Mouse (Mus musculus) MEL (cell line): ENCODE results near the gene Cyb5r1.

Experiments
- E2F4 ChIP-seq: IDR thresholded peaks from 2 replicates; pipeline ENCODE4 v1.6.1; 2011; ENCODE audit warnings: low read depth, low read length, improper control_type of control experiment, borderline replicate concordance
- GABPA ChIP-seq: IDR thresholded peaks from 2 replicates; pipeline ENCODE4 v1.6.1; 2012; ENCODE audit warnings: low read depth, mild to moderate bottlenecking, inconsistent platforms, low read length, improper control_type of control experiment, moderate library complexity
- GATA1 ChIP-seq: IDR thresholded peaks from 2 replicates; pipeline ENCODE4 v1.6.1; 2011; ENCODE audit warnings: low read depth, low read length, improper control_type of control experiment
- KAT2A ChIP-seq: conservative IDR thresholded peaks from 2 replicates; pipeline ENCODE4 v1.6.1; 2012; ENCODE audit warnings: low read depth, low read length, improper control_type of control experiment, inconsistent platforms
- MAX ChIP-seq: IDR thresholded peaks from 2 replicates; pipeline ENCODE4 v1.6.1; 2011; ENCODE audit warnings: low read length, improper control_type of control experiment
- POLR2A ChIP-seq, 2 experiments: IDR thresholded peaks; 2 replicates each; pipeline ENCODE4 v1.6.1; 2011 to 2012; ENCODE audit warnings: low read length in 2 of 2, mild to moderate bottlenecking in 2 of 2, control low read depth in 1 of 2, improper control_type of control experiment in 1 of 2, low read depth in 1 of 2, moderate library complexity in 1 of 2; ENCODE audit not compliant: control insufficient read depth in 1 of 2, insufficient read depth in 1 of 2, poor library complexity in 1 of 2
- POLR2AphosphoS2 ChIP-seq: IDR thresholded peaks from 2 replicates; pipeline ENCODE4 v1.6.1; 2011; ENCODE audit warnings: low read length, improper control_type of control experiment
- RAD21 ChIP-seq: IDR thresholded peaks from 2 replicates; pipeline ENCODE4 v1.6.1; 2011; ENCODE audit warnings: mild to moderate bottlenecking, low read depth, low read length, improper control_type of control experiment
- TAL1 ChIP-seq: IDR thresholded peaks from 2 replicates; pipeline ENCODE4 v1.6.1; 2012; ENCODE audit warnings: mild to moderate bottlenecking, inconsistent platforms, low read length, moderate library complexity, mixed read lengths
- TCF12 ChIP-seq: IDR thresholded peaks from 2 replicates; pipeline ENCODE4 v1.6.1; 2014; ENCODE audit warnings: low read depth, mild to moderate bottlenecking, inconsistent platforms, low read length, improper control_type of control experiment, moderate library complexity
- USF1 ChIP-seq: IDR thresholded peaks from 2 replicates; pipeline ENCODE4 v1.6.1; 2014; ENCODE audit warnings: low read depth, mild to moderate bottlenecking, inconsistent platforms, low read length, improper control_type of control experiment, moderate library complexity
- ZNF384 ChIP-seq: IDR thresholded peaks from 2 replicates; pipeline ENCODE4 v1.6.1; 2012; ENCODE audit warnings: low read depth, mild to moderate bottlenecking, inconsistent platforms, low read length, improper control_type of control experiment

DNA sequence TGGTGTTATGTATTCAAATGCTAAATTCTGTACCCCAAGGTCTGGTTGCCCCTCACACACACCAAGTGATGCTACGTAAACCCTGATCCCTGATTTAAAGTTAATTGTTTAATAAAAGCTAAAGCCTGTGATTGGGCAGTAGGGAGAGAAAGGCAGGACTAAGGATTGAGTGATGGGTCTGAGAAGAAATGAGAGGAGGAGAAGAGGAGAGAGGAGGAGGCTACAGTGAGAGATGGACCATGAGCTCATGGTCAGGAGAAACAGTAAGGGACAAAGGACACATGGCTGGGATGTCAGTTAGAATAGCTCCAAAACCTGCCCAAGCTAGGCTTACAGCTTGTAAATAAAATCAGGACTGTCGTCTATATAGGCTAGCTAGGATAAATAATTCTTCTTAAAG is 24.3 kb upstream of the Cyb5r1 start:
- TF ChIP-seq TAL1: no peak
- TF ChIP-seq POLR2A (IDR thresholded peaks at IDR 0.05; ENCODE audit: control insufficient read depth in 1 of 2, insufficient read depth in 1 of 2, low read depth in 1 of 2, low read length in 2 of 2, poor library complexity in 1 of 2): no peak
- TF ChIP-seq MAX: no peak
- no peak for TF ChIP-seq E2F4
- TF ChIP-seq POLR2AphosphoS2: no peak
- TF ChIP-seq GATA1: no peak
- TF ChIP-seq USF1: no peak
- no peak for TF ChIP-seq RAD21
- no peak for TF ChIP-seq TCF12
- no peak for TF ChIP-seq ZNF384
- no peak for TF ChIP-seq GABPA
- TF ChIP-seq KAT2A: no peak
